Mouse (Mus musculus) forebrain, embryonic 14.5 days (tissue): Measurements from ENCODE around the gene Zbtb17. TPM values are rescaled to one million over a fixed set of nuclear protein-coding genes. Genes with fewer than 3 reads are reported as not detected.
A peak's percentile ranks its signal among the peaks of the same experiment; 100 is the strongest.

Source experiments
- ATAC-seq: fragments of 200-750 bp; cut with Nextera tagmentation; 2 replicates; pipeline ENCODE4 v1.8.0; 2017; ENCODE audit warnings: mild to moderate bottlenecking, moderate library complexity
- DNase-seq: peaks from one replicate; pipeline ENCODE4 v3.0.0-alpha.2; 2015; ENCODE audit warnings: low spot score
- H3K27ac ChIP-seq: fragments of 300-500 bp; sonication (generic); 2 replicates; pipeline ENCODE4 v1.5.1; 2014; ENCODE audit warnings: low read depth, mild to moderate bottlenecking, control low read depth, low read length, moderate library complexity
- H3K27me3 ChIP-seq: fragments of 300-500 bp; sonication (generic); replicated peaks from 2 replicates; pipeline ENCODE4 v1.6.1; 2014; ENCODE audit warnings: low read length, control low read depth, mixed read lengths; ENCODE audit not compliant: control insufficient read depth, insufficient read depth
- H3K36me3 ChIP-seq: fragments of 300-500 bp; sonication (generic); 2 replicates; pipeline ENCODE4 v1.6.1; 2014; ENCODE audit warnings: low read length, control low read depth; ENCODE audit not compliant: control insufficient read depth, insufficient read depth
- H3K4me1 ChIP-seq: fragments of 300-500 bp; sonication (generic); 2 replicates; pipeline ENCODE4 v1.6.1; 2014; ENCODE audit warnings: antibody characterized with exemption, low read length, control low read depth; ENCODE audit not compliant: control insufficient read depth, insufficient read depth
- H3K4me2 ChIP-seq: fragments of 300-500 bp; sonication (generic); 2 replicates; pipeline ENCODE4 v1.6.1; 2014; ENCODE audit warnings: mild to moderate bottlenecking, control low read depth, low read length
- H3K4me3 ChIP-seq: fragments of 300-500 bp; sonication (generic); 2 replicates; pipeline ENCODE4 v1.5.1; 2014; ENCODE audit warnings: low read depth, low read length, control low read depth
- H3K9ac ChIP-seq: fragments of 300-500 bp; sonication (generic); 2 replicates; pipeline ENCODE4 v1.6.1; 2014; ENCODE audit warnings: mild to moderate bottlenecking, low read length, control low read depth, moderate library complexity
- H3K9me3 ChIP-seq: fragments of 300-500 bp; sonication (generic); replicated peaks from 2 replicates; pipeline ENCODE4 v1.6.1; 2016; ENCODE audit warnings: low read length, control low read depth, mixed read lengths; ENCODE audit not compliant: control insufficient read depth
- WGBS: fragments of 180-500 bp; shearing (Covaris S2); extraction: QIAGEN DNeasy Blood & Tissue Kit; methylation state at CpG from one replicate; pipeline ENCODE4 v1.1.7; 2014; 5-methylcytosine and 5-hydroxymethylcytosine counted together
- polyA plus RNA-seq: library from polyadenylated mRNA; unstranded; fragments of >200 nt; fragmentation: Nextera tagmentation; extraction: Ambion mirVana; gene quantifications from 2 replicates; pipeline ENCODE4 v1.2.1, GENCODE M21; 2014

Gene Zbtb17
- polyA plus RNA-seq, 1 experiment from 2014 or later, result 41.3 TPM

DNA sequence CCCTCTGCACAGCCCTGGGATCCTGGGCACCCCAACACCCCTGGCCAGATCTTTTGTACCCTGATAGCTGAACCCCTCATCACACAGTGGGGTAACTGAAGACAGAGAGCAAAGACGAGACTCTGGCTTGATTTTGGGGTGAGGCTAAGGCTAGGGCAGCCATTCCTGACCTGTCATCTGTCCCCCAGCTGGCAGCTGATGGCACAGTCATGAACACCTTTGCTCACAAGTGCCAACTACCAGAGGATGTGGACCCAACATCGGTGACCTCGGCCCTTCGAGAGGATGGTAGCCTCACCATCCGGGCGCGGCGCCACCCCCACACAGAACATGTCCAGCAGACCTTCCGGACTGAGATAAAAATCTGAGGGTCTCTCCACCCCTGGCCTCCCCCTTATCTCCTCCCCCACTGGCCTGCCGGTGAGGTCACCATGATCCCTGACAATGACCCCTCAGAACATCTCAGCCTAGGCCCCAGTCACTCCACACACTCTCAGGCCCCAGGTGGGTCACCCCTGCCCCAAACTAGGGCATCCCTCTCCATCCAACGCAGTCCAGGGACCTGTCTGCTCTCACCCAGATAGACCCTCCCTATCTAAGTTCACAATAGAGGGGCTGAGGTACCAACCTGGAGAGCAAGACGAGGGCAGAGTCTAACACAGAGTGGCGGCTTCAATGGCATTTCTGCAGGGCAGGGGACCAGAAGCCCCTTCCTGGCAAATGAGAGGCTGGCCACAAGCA, 20.6 kb upstream of the Zbtb17 start:
- 89% methylated on average over 13 of the region's 13 CpGs for WGBS
- Histone ChIP-seq H3K27me3 (no peaks in the 10 kb centered on the region), H3K9ac (no peak overlapping the region), H3K36me3 (no peaks in the 10 kb centered on the region), H3K9me3 (no peaks in the 10 kb centered on the region), H3K27ac (no peak overlapping the region), H3K4me2 (no peak overlapping the region), H3K4me1 (no peaks in the 10 kb centered on the region), H3K4me3 (no peak overlapping the region)
- no peak for ATAC-seq
- no peak for DNase-seq

DNA sequence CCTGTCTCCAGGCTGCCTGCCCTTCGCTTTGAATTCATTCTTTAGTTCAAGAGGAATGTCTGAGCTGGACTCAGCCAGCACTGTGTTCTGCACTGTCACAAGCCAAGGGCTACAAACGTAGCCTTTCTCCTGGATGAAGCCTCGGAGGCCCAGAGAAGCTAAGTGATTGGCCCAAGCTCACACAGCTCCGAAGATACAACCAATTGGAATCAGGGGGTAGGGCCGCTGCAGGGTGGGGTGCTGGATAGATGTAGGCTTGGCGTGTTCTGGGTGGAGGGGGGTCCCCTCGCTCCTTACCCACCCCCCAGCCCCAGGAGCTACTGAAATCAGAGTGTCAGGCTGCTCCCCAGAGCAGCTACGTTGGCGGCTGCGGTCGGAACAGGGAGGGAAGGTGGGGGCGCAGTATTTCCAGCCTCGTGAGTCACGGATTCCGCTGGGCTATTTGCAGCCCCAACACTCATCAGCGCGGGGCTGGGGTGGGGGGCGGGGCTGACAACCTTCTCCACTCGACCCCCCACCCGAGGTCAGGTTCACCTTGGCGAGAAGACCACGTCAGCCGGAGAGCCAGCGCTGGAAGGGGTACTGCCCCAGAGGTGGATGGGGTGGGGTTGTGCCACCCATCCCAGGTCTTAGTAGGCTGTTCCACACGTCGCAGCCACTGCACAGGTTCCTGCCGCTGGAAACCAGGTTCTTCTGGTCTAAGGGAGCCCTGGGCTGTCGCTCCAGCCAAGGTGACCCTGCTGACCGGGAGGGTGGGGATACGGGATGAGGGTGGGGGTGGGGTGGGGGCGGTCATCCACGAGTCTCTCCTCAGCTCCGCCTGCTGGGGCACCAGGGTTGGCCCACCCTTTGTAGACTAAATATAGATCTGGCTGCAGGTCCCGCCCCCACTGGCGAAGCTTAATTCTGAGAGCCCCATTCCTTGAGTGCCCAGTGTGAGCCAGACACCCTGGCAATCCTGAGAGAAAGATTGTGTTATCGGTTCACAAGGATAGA, 18.7 kb upstream of the Zbtb17 start:
- ATAC-seq (peak; percentile 96), DNase-seq (peak; percentile 74)
- H3K27me3 ChIP-seq, result no peaks in the 10 kb centered on the region
- WGBS, result 5% methylated on average over 36 of the region's 36 CpGs
- H3K36me3 ChIP-seq, result no peaks in the 10 kb centered on the region
- peak overlapping the region; percentile 70 for H3K4me2 ChIP-seq
- no peak overlapping the region for H3K27ac ChIP-seq
- H3K9me3 ChIP-seq, result no peaks in the 10 kb centered on the region
- no peaks in the 10 kb centered on the region for H3K4me1 ChIP-seq
- H3K9ac ChIP-seq, result peak overlapping the region; percentile 58
- peak overlapping the region; percentile 37 for H3K4me3 ChIP-seq

DNA sequence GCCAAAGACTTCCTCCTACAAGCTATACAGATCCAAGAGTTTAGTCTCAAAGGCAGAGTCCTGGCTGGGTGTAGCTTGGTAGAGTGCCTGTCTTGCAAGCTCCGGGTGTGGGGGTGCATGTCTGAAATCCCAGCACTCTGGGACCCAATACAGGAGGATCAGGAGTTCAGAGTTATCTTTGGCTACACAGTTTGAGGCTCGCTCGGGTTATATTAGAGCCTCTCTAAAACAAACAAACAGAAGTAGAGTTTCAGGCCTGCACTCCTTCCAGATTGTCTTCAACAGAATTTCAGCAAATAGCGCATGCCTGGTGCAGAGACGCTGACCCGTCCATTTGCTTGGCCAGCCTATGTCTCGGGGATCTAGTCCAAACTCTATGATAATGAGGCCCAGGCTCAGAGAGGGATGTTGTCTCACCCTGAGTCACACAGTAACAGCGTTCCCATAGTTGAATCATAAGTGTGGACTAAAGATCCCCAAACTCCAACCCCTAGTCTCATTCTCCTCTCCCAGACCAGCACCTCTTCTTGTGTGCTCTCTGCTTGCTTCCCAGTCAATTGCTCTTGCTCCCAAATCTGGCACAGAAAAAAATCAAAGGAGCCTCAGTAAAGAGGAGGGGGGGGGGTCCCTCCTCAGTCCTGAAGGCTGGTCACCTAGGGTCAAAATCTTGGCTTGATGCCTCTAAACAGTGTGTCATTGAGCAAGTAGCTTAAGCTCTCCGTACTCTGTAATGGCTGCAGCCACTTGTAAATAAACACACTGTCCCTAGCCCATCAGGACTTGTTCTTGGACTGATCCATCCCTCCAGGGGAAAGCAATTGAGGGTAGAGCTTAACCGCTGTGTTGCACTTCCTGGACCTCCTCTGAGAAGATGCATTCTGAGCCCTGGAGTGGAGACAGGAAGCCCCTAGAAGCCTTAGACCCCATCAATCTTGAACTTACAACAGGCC, 17.4 kb upstream of the Zbtb17 start:
- Histone ChIP-seq H3K36me3 (no peaks in the 10 kb centered on the region), H3K4me2 (no peak overlapping the region), H3K4me3 (no peak overlapping the region), H3K9me3 (no peaks in the 10 kb centered on the region), H3K4me1 (no peaks in the 10 kb centered on the region), H3K27me3 (no peaks in the 10 kb centered on the region), H3K9ac (no peak overlapping the region), H3K27ac (no peak overlapping the region)
- DNase-seq (peak; percentile 8), ATAC-seq (no peak)
- WGBS, result 83% methylated on average over 10 of the region's 10 CpGs

DNA sequence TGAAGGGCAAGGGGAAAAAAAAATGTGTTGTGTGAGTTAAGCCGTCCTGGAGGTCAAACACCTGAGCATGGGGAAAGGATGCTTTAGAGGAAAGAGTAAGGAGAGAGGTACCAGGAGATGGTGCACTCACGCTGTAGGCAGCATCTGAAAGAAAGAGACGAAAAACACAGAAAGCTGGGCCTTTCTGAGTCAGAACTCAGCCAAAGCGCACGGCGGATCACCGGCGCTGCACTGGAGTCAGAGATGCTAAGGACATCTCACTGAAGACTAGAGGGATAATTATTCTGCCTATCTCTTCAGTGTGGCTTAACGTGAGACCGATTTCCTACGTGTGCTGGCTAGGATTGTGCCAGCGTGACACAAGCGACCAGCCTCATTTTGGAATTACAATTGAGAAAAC, 16.5 kb upstream of the Zbtb17 start:
- 86% methylated on average over 13 of the region's 13 CpGs for WGBS

DNA sequence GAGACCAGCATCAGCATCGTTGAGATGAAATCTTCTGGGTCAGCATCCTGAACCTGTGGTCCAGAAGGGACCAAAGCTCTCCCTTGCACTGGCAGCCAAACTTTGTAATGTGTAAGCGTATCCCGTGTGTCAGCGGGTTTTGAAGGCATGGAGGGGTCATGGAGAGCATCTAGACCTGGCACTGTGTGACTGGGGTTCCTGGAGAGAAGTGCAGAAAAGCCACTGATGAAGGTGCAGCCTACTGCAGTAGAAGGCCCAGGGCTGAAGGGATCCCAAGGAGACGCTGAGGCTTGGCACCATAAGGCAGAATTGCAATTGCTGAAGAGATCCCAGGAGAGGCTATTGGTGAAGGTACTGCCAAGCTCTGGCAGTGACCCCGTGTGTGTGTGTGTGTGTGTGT, 15.1 kb upstream of the Zbtb17 start:
- H3K9ac ChIP-seq, result no peak overlapping the region
- H3K27ac ChIP-seq, result no peak overlapping the region
- H3K4me2 ChIP-seq, result no peak overlapping the region
- H3K4me3 ChIP-seq, result no peak overlapping the region
- no peaks in the 10 kb centered on the region for H3K9me3 ChIP-seq
- H3K4me1 ChIP-seq, result no peaks in the 10 kb centered on the region
- no peaks in the 10 kb centered on the region for H3K27me3 ChIP-seq
- WGBS, result 83% methylated on average over 6 of the region's 6 CpGs
- DNase-seq, result no peak
- no peak for ATAC-seq
- H3K36me3 ChIP-seq, result no peaks in the 10 kb centered on the region

More for the DNA sequence above, 16.5 kb upstream of the Zbtb17 start:
- Histone ChIP-seq H3K27me3 (no peaks in the 10 kb centered on the region), H3K9ac (no peak overlapping the region), H3K36me3 (no peaks in the 10 kb centered on the region), H3K4me1 (no peaks in the 10 kb centered on the region), H3K4me3 (no peak overlapping the region), H3K9me3 (no peaks in the 10 kb centered on the region), H3K27ac (no peak overlapping the region), H3K4me2 (no peak overlapping the region)
- no peak for DNase-seq
- no peak for ATAC-seq

DNA sequence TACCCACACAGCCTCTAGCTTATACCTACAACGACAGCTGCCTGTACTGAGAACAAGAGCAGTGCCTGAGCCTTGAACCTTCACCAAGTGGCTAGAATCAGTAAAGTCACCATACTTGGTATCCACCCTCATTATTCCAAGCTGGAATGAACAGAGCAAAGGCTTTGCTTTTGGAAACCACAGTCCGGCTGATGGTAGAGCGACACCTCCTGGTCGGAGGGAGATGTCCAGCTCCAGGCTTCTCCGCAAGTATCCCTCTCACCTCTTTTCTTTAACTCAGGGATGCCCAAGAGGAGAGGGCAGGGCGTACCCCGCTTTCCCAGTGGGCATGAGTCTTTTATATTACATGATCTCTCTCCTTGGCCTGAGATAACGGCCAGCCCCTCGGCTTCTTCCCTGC, 14.6 kb upstream of the Zbtb17 start:
- WGBS, result 52% methylated on average over 9 of the region's 9 CpGs
- Histone ChIP-seq H3K4me3 (no peak overlapping the region), H3K27ac (no peak overlapping the region), H3K4me1 (no peaks in the 10 kb centered on the region), H3K36me3 (no peaks in the 10 kb centered on the region), H3K9me3 (no peaks in the 10 kb centered on the region), H3K4me2 (no peak overlapping the region), H3K27me3 (no peaks in the 10 kb centered on the region), H3K9ac (no peak overlapping the region)
- no peak for ATAC-seq
- DNase-seq, result no peak

DNA sequence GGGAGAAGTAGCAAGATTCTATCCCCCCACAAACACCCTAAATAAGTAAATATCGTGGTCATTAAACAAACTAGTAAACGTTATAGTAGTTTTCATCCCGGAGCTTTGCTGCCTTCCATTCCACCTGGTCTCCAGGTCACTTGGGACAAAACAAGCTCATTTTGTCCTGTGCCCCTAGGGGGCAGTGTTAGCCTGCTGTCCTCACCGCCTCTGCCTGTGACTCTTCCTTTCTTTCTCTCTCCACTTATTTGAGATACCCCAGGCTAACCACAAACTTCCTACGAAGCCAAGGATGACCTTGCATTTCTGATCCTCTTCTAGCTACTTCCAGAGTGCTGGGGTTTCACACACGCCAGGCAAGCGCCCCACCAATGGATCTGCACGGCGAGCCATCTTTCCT, 13.5 kb upstream of the Zbtb17 start:
- no peaks in the 10 kb centered on the region for H3K4me1 ChIP-seq
- ATAC-seq, result no peak

DNA sequence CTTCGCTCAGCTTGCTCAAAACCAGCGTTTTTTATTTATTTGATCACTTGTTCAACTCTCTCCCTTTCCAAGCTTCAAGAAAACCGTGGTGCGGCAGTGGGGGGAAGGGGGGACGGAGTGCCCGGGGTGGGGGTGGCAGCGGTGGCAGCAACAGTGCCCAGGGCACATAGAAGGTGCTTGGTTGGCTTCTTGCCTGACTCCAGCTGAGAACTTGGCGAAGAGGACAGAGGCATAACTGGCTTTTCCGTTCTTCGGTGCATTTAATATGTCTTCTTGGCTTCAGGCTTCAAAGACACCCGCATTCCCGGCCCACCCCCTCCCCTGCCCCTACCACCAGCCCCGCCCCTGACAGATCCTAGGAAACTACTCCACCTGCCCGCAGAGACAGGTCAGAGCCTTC, 11.8 kb upstream of the Zbtb17 start:
- H3K27me3 ChIP-seq, result no peaks in the 10 kb centered on the region
- H3K27ac ChIP-seq, result no peak overlapping the region
- no peak overlapping the region for H3K4me2 ChIP-seq
- no peak for ATAC-seq
- H3K9me3 ChIP-seq, result no peaks in the 10 kb centered on the region
- DNase-seq, result no peak
- 64% methylated on average over 14 of the region's 14 CpGs for WGBS
- no peak overlapping the region for H3K9ac ChIP-seq
- no peaks in the 10 kb centered on the region for H3K4me1 ChIP-seq
- H3K4me3 ChIP-seq, result no peak overlapping the region
- H3K36me3 ChIP-seq, result no peaks in the 10 kb centered on the region

More for the DNA sequence above, 13.5 kb upstream of the Zbtb17 start:
- Histone ChIP-seq H3K27ac (no peak overlapping the region), H3K4me2 (no peak overlapping the region), H3K27me3 (no peaks in the 10 kb centered on the region), H3K9me3 (no peaks in the 10 kb centered on the region), H3K4me3 (no peak overlapping the region), H3K36me3 (no peaks in the 10 kb centered on the region), H3K9ac (no peak overlapping the region)
- DNase-seq, result peak; percentile 72
- 46% methylated on average over 9 of the region's 9 CpGs for WGBS
